Mouse (Mus musculus): ENCODE data around the gene Tmem37. TPM values are rescaled to one million over a fixed set of nuclear protein-coding genes. Genes with fewer than 3 reads are reported as not detected.

The Tmem37 gene
- total and polyA plus RNA-seq, 3 experiments = 5.6 to 9.0 (median 7.5) TPM

DNA sequence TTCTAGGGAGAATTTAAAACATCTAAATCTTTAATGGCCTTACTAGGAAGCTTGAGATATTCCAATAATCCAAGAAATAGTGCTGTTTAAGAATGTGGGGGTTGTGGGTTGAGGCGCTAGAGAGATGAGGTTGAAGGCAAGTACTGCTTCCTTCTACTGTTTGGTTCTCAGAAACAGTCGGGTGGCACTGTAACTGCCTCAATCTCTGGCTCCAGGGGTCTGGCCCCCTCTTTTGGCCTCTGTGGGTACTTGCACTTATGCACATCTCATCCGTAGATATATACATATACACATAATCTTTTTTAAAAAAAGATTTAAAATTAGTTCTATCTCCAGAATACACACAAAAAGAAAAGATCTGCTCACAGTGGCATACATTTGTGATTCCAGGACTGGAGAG, 55.0 kb downstream of the Tmem37 start:
- no peak overlapping the region for H3K27ac ChIP-seq
- TF ChIP-seq CTCF (IDR thresholded peaks at IDR 0.05) (no peak), EP300 (IDR thresholded peaks at IDR 0.05; ENCODE audit: insufficient read depth, low read depth, low read length) (no peak), POLR2A (IDR thresholded peaks at IDR 0.05; ENCODE audit: insufficient read depth, low read depth, low read length) (no peak)
- intact Hi-C loops (cut with DNase I) = no loop called here
- H3K79me2 ChIP-seq (replicated peaks; ENCODE audit: control insufficient read depth, insufficient read depth, low read length) = no peaks in the 10 kb centered on the region
- DNase-seq = no peak
- H3K27me3 ChIP-seq (ENCODE audit: control insufficient read depth, insufficient read depth, low read length) = no peaks in the 10 kb centered on the region
- no peaks in the 10 kb centered on the region for H3K36me3 ChIP-seq (ENCODE audit: control insufficient read depth, insufficient read depth, low read length)
- WGBS = 63% methylated on average over 3 of the region's 3 CpGs
- no peaks in the 10 kb centered on the region for H3K4me1 ChIP-seq (ENCODE audit: control insufficient read depth, insufficient read depth, low read length)
- no peak overlapping the region for H3K9ac ChIP-seq (ENCODE audit: low read depth, low read length)
- H3K4me3 ChIP-seq = no peak overlapping the region

Other genes with a start within 250 kb of the Tmem37 start
- 10 to 100 TPM; 29.2 to 33.0 TPM for gene Ptpn4, start 236.5 kb downstream of the Tmem37 start, total RNA-seq (2021)
- gene Ptpn4, start 236.5 kb downstream of the Tmem37 start, polyA plus RNA-seq (2012; rRNA removed) = 4.8 and 8.1 TPM in 2 replicates
- 10 to 100 TPM in 1 of 2 experiments, 1 to 10 TPM in 1; 9.8 to 10.6 TPM for gene Tmem177, start 160.9 kb downstream of the Tmem37 start, total RNA-seq (2021)
- gene Tmem177, start 160.9 kb downstream of the Tmem37 start, polyA plus RNA-seq (2012; rRNA removed) = 7.5 and 13.3 TPM in 2 replicates
- not detected for gene Cfap221, start 76.8 kb downstream of the Tmem37 start, total RNA-seq (2021)
- 0.25 TPM in 1 of 2 replicates, not detected in the other for gene Cfap221, start 76.8 kb downstream of the Tmem37 start, polyA plus RNA-seq (2012; rRNA removed)
- under 1 TPM in 1 of 2 experiments, not detected in 1; 0.16 TPM for gene Sctr, start 67.2 kb downstream of the Tmem37 start, total RNA-seq (2021)
- gene Sctr, start 67.2 kb downstream of the Tmem37 start, polyA plus RNA-seq (2012; rRNA removed) = 0.26 and 0.84 TPM in 2 replicates
- gene Dbi, start 47.0 kb upstream of the Tmem37 start, total RNA-seq (2021) = 100 to 1,000 TPM; 251 to 264 TPM
- gene Dbi, start 47.0 kb upstream of the Tmem37 start, polyA plus RNA-seq (2012; rRNA removed) = 327 and 335 TPM in 2 replicates
- 1 to 10 TPM; 5.2 to 5.8 TPM for gene 3110009E18Rik, start 47.1 kb upstream of the Tmem37 start, total RNA-seq (2021)
- gene 3110009E18Rik, start 47.1 kb upstream of the Tmem37 start, polyA plus RNA-seq (2012; rRNA removed) = 2.5 and 4.8 TPM in 2 replicates
- 10 to 100 TPM; 25.2 to 27.9 TPM for gene Steap3, start 198.6 kb upstream of the Tmem37 start, total RNA-seq (2021)
- 54.9 and 70.5 TPM in 2 replicates for gene Steap3, start 198.6 kb upstream of the Tmem37 start, polyA plus RNA-seq (2012; rRNA removed)